Mouse (Mus musculus): Measurements from ENCODE around the gene Eif5b. TPM values are rescaled to one million over a fixed set of nuclear protein-coding genes. Genes with fewer than 3 reads are reported as not detected.
A peak's percentile ranks its signal among the peaks of the same experiment; 100 is the strongest.
"Not testable (repeated sequence)": the region's sequence is repeated elsewhere in the genome, so short reads cannot be mapped to it uniquely, and the experiment has no call there.

Gene Eif5b
- polyA plus RNA-seq, 1 experiment from 2014 or later = 18.7 TPM

DNA sequence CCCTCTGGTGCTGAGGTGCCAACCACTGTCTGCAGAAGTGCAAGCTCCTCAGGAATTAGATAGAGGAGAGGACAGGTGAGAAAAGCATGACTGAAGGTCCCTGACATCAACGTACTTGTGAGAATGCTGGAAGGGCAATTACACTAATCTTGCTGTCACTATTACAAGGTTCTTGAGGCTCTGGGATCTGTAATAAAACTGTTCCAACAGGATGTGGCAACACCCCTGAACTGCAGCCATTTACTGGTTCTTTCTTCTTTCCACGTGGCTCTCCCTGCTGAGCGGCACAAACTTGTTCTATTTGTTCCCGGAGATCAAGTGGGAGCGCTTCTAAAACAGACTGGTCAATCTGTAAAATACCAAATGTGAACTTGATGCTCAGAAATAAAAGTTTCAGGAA lies 57.4 kb downstream of the Eif5b start:
- H3K4me1 ChIP-seq (replicated peaks) = no peaks in the 10 kb centered on the region
- H3K9me3 ChIP-seq (replicated peaks) = no peaks in the 10 kb centered on the region
- H3K4me2 ChIP-seq = no peak overlapping the region
- no peak overlapping the region for H3K4me3 ChIP-seq
- no peak overlapping the region for H3K9ac ChIP-seq
- ATAC-seq (replicated peaks; ENCODE audit: insufficient number of reproducible peaks, insufficient read depth, low FRiP score, low read depth) = no peak
- 87% methylated on average over 5 of the region's 5 CpGs for WGBS
- H3K27me3 ChIP-seq = no peaks in the 10 kb centered on the region
- H3K36me3 ChIP-seq = peaks cover 85% of the 10 kb centered on the region
- no peak overlapping the region for H3K27ac ChIP-seq

GRCm38 (mm10) chr1:38058417-38058816 lies 60.6 kb downstream of the Eif5b start:
- H3K36me3 ChIP-seq = peaks cover 80% of the 10 kb centered on the region
- no peaks in the 10 kb centered on the region for H3K4me1 ChIP-seq (replicated peaks)
- H3K9ac ChIP-seq = no peak overlapping the region
- no peaks in the 10 kb centered on the region for H3K9me3 ChIP-seq (replicated peaks)
- 66% methylated on average over 6 of the region's 6 CpGs for WGBS
- no peaks in the 10 kb centered on the region for H3K27me3 ChIP-seq
- H3K4me2 ChIP-seq = no peak overlapping the region
- ATAC-seq (replicated peaks; ENCODE audit: insufficient number of reproducible peaks, insufficient read depth, low FRiP score, low read depth) = no peak
- H3K27ac ChIP-seq = no peak overlapping the region
- no peak overlapping the region for H3K4me3 ChIP-seq

DNA sequence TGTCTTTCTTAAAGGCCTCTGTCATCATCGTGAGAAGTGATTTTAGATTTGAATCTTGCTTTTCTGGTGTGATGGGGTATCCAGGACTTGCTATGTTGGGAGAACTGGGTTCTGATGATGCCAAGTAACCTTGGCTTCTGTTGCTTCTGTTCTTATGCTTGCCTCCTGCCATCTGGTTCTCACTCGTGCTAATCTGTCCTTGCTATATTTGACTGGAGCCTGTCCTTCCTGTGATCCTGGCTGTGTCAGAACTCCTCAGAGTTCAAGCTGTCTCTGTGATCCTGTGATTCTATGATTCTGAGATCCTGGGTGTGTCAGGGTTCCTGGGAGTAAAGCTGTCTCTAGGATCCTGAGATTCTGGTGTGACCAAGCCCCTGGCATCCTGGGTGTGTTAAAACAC lies 64.3 kb downstream of the Eif5b start:
- not testable (repeated sequence) for H3K27me3 ChIP-seq; H3K4me1 ChIP-seq (replicated peaks); H3K4me3 ChIP-seq; H3K9me3 ChIP-seq (replicated peaks); H3K9ac ChIP-seq; H3K27ac ChIP-seq; ATAC-seq (replicated peaks; ENCODE audit: insufficient number of reproducible peaks, insufficient read depth, low FRiP score, low read depth); H3K4me2 ChIP-seq
- peaks cover 65% of the 10 kb centered on the region for H3K36me3 ChIP-seq
- WGBS = 78% methylated on average over 2 of the region's 2 CpGs

GRCm38 (mm10) chr1:38067276-38067675 lies 69.5 kb downstream of the Eif5b start:
- Histone ChIP-seq H3K4me1 (replicated peaks) (no peaks in the 10 kb centered on the region), H3K4me3 (no peak overlapping the region), H3K36me3 (peaks cover 46% of the 10 kb centered on the region), H3K27me3 (no peaks in the 10 kb centered on the region), H3K9ac (no peak overlapping the region), H3K9me3 (replicated peaks) (no peaks in the 10 kb centered on the region), H3K27ac (no peak overlapping the region), H3K4me2 (no peak overlapping the region)
- no peak for ATAC-seq (replicated peaks; ENCODE audit: insufficient number of reproducible peaks, insufficient read depth, low FRiP score, low read depth)
- WGBS = 92% methylated on average over 10 of the region's 10 CpGs

- no peaks in the 10 kb centered on the region for H3K27me3 ChIP-seq
- no peak overlapping the region for H3K4me3 ChIP-seq
- WGBS = 39% methylated on average over 8 of the region's 8 CpGs
- peaks cover 46% of the 10 kb centered on the region for H3K36me3 ChIP-seq
- H3K9me3 ChIP-seq (replicated peaks) = no peaks in the 10 kb centered on the region
- no peak overlapping the region for H3K4me2 ChIP-seq
- H3K9ac ChIP-seq = no peak overlapping the region
- no peak for ATAC-seq (replicated peaks; ENCODE audit: insufficient number of reproducible peaks, insufficient read depth, low FRiP score, low read depth)
- no peaks in the 10 kb centered on the region for H3K4me1 ChIP-seq (replicated peaks)
- H3K27ac ChIP-seq = no peak overlapping the region
Observed at GRCm38 (mm10) chr1:38071326-38071725, 73.5 kb downstream of the Eif5b start.

GRCm38 (mm10) chr1:38081316-38081715 lies 83.5 kb downstream of the Eif5b start:
- H3K36me3 ChIP-seq = peaks cover 34% of the 10 kb centered on the region

DNA sequence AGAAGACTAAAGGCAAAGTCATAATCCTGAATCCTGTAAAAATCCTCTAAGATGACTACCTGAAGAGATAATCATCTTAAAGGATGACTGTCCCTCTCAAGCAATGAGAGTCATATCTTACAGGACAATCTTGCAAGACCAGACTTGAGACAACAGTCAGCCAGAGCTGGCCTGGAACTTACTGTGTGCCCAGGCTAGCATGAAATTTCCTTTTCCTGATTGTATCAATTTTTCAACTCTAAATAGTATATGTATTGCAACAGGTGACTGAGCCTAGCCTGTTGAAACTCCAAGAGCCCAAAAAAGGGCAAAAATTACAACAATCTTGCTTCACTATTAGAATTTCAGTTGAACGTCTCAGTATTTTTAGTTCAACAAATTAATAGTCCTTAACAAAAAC lies 105.4 kb downstream of the Eif5b start:
- H3K4me2 ChIP-seq = no peak overlapping the region
- no peaks in the 10 kb centered on the region for H3K27me3 ChIP-seq
- WGBS = 53% methylated on average over 1 of the region's 1 CpGs
- no peaks in the 10 kb centered on the region for H3K9me3 ChIP-seq (replicated peaks)
- H3K4me3 ChIP-seq = no peak overlapping the region
- no peak for ATAC-seq (replicated peaks; ENCODE audit: insufficient number of reproducible peaks, insufficient read depth, low FRiP score, low read depth)
- H3K9ac ChIP-seq = no peak overlapping the region
- peak overlapping the region; percentile 67; the same call in 1 of the 2 replicates for H3K27ac ChIP-seq
- H3K36me3 ChIP-seq = peaks cover 16% of the 10 kb centered on the region; the same call in 1 of the 2 replicates
- H3K4me1 ChIP-seq (replicated peaks) = peaks cover 8% of the 10 kb centered on the region

More at GRCm38 (mm10) chr1:38081316-38081715, 83.5 kb downstream of the Eif5b start:
- no peaks in the 10 kb centered on the region for H3K4me1 ChIP-seq (replicated peaks)
- no peak overlapping the region for H3K4me2 ChIP-seq
- no peak for ATAC-seq (replicated peaks; ENCODE audit: insufficient number of reproducible peaks, insufficient read depth, low FRiP score, low read depth)
- H3K27me3 ChIP-seq = no peaks in the 10 kb centered on the region
- H3K27ac ChIP-seq = no peak overlapping the region
- no peaks in the 10 kb centered on the region for H3K9me3 ChIP-seq (replicated peaks)
- WGBS = 77% methylated on average over 8 of the region's 8 CpGs
- no peak overlapping the region for H3K9ac ChIP-seq
- no peak overlapping the region for H3K4me3 ChIP-seq

GRCm38 (mm10) chr1:38103813-38104212 lies 106.0 kb downstream of the Eif5b start:
- Histone ChIP-seq H3K9ac (no peak overlapping the region), H3K4me3 (no peak overlapping the region), H3K4me1 (replicated peaks) (peaks cover 8% of the 10 kb centered on the region), H3K36me3 (peaks cover 16% of the 10 kb centered on the region; the same call in 1 of the 2 replicates), H3K27ac (peak overlapping the region; percentile 67), H3K27me3 (no peaks in the 10 kb centered on the region), H3K9me3 (replicated peaks) (no peaks in the 10 kb centered on the region), H3K4me2 (no peak overlapping the region)
- WGBS = 24% methylated on average over 3 of the region's 3 CpGs
- ATAC-seq (replicated peaks; ENCODE audit: insufficient number of reproducible peaks, insufficient read depth, low FRiP score, low read depth) = peak; percentile 75; the same call in 1 of the 2 replicates

Other genes starting within 250 kb of the Eif5b start
- 4.1 and 4.8 TPM in 2 replicates for gene Tsga10, start 131.6 kb upstream of the Eif5b start, polyA plus RNA-seq (2015; fragmentation: Nextera tagmentation; extraction: Ambion mirVana)
- gene Lipt1, start 126.3 kb upstream of the Eif5b start, polyA plus RNA-seq (2015; fragmentation: Nextera tagmentation; extraction: Ambion mirVana) = 8.0 and 8.1 TPM in 2 replicates
- 9.1 and 12.5 TPM in 2 replicates for gene Mitd1, start 107.6 kb upstream of the Eif5b start, polyA plus RNA-seq (2015; fragmentation: Nextera tagmentation; extraction: Ambion mirVana)
- gene Mrpl30, start 107.5 kb upstream of the Eif5b start, polyA plus RNA-seq (2015; fragmentation: Nextera tagmentation; extraction: Ambion mirVana) = 239 and 276 TPM in 2 replicates
- gene Lyg2, start 81.5 kb upstream of the Eif5b start, polyA plus RNA-seq (2015; fragmentation: Nextera tagmentation; extraction: Ambion mirVana) = not detected in 2 replicates
- not detected in 2 replicates for gene Lyg1, start 40.3 kb upstream of the Eif5b start, polyA plus RNA-seq (2015; fragmentation: Nextera tagmentation; extraction: Ambion mirVana)
- gene Txndc9, start 117 bp upstream of the Eif5b start, polyA plus RNA-seq (2015; fragmentation: Nextera tagmentation; extraction: Ambion mirVana) = 100 and 103 TPM in 2 replicates
- gene Rev1, start 131.8 kb downstream of the Eif5b start, polyA plus RNA-seq (2015; fragmentation: Nextera tagmentation; extraction: Ambion mirVana) = 15.2 and 16.3 TPM in 2 replicates